Mouse (Mus musculus): ENCODE results near the gene Lzic.

DNA sequence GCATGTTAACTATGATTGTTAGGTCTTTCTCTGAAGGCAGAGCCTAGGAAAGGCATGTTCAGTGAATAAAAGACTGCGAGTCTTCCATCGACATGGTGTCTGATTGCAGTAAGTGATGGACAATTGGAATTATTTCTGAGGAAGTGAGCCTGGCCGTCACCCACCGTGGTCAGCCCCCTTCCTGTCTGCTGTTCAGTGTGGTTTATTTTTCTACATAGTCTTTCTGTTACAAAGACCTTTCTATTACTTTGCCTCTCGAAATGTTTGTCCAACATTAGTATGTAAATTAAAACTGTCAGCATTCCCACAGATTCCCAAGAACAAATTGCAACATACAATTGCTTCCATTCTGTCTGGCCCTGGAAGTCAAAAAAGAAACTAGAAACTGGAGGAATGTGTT, 14.8 kb downstream of the Lzic start:
- TF ChIP-seq CTCF (IDR thresholded peaks at IDR 0.05) (no peak), EP300 (IDR thresholded peaks at IDR 0.05; ENCODE audit: insufficient read depth, low read depth, low read length) (no peak), POLR2A (IDR thresholded peaks at IDR 0.05; ENCODE audit: insufficient read depth, low read depth, low read length) (no peak)
